Mouse (Mus musculus) liver (tissue): Measurements from ENCODE around the gene Cd244a.

ENCODE experiments used
- DNase-seq: peaks from one replicate; pipeline ENCODE4 v3.0.0-alpha.2; 2020; ENCODE audit warnings: mixed read lengths

Gene Cd244a

GRCm38 (mm10) chr1:171584584-171584983 lies 25.6 kb downstream of the Cd244a start:
- DNase-seq: no peak

- DNase-seq: no peak
Observed at GRCm38 (mm10) chr1:171604686-171605085, 45.7 kb downstream of the Cd244a start.

GRCm38 (mm10) chr1:171606656-171607055 lies 47.7 kb downstream of the Cd244a start:
- DNase-seq: no peak

- no peak for DNase-seq
Observed at GRCm38 (mm10) chr1:171607176-171607575, 48.2 kb downstream of the Cd244a start, which contains the start of gene Ly9. Gene Ly9 (minus strand): TSS chr1:171607410.

- DNase-seq: peak; percentile 18
Observed at GRCm38 (mm10) chr1:171610026-171610425, 51.0 kb downstream of the Cd244a start.

- no peak for DNase-seq
Observed at GRCm38 (mm10) chr1:171610781-171611180, 51.8 kb downstream of the Cd244a start.

- no peak for DNase-seq
Observed at GRCm38 (mm10) chr1:171613962-171614361, 55.0 kb downstream of the Cd244a start.

GRCm38 (mm10) chr1:171616881-171617515 lies 58.0 kb downstream of the Cd244a start:
- DNase-seq: no peak

- peak; percentile 20 for DNase-seq
Observed at GRCm38 (mm10) chr1:171619001-171619400, 60.0 kb downstream of the Cd244a start.

GRCm38 (mm10) chr1:171619645-171620044 lies 60.7 kb downstream of the Cd244a start:
- no peak for DNase-seq

- no peak for DNase-seq
Observed at GRCm38 (mm10) chr1:171620091-171620490, 61.1 kb downstream of the Cd244a start.

- no peak for DNase-seq
Observed at GRCm38 (mm10) chr1:171627801-171628200, 68.8 kb downstream of the Cd244a start.

GRCm38 (mm10) chr1:171629168-171629567 lies 70.2 kb downstream of the Cd244a start:
- DNase-seq: no peak

GRCm38 (mm10) chr1:171630041-171630440 lies 71.0 kb downstream of the Cd244a start:
- no peak for DNase-seq

GRCm38 (mm10) chr1:171630912-171631311 lies 71.9 kb downstream of the Cd244a start:
- no peak for DNase-seq

GRCm38 (mm10) chr1:171631447-171631846 lies 72.5 kb downstream of the Cd244a start:
- DNase-seq: no peak

- no peak for DNase-seq
Observed at GRCm38 (mm10) chr1:171635696-171636095, 76.7 kb downstream of the Cd244a start.

GRCm38 (mm10) chr1:171637101-171637500 lies 78.1 kb downstream of the Cd244a start:
- no peak for DNase-seq

GRCm38 (mm10) chr1:171638686-171639085 lies 79.7 kb downstream of the Cd244a start:
- no peak for DNase-seq

- no peak for DNase-seq
Observed at GRCm38 (mm10) chr1:171640796-171641195, 81.8 kb downstream of the Cd244a start.

GRCm38 (mm10) chr1:171643612-171644011 lies 84.6 kb downstream of the Cd244a start:
- DNase-seq: peak; percentile 69

- DNase-seq: no peak
Observed at GRCm38 (mm10) chr1:171646429-171646940, 87.5 kb downstream of the Cd244a start.

GRCm38 (mm10) chr1:171647716-171648115 lies 88.7 kb downstream of the Cd244a start:
- no peak for DNase-seq

GRCm38 (mm10) chr1:171648840-171649239 lies 89.8 kb downstream of the Cd244a start:
- DNase-seq: no peak

- no peak for DNase-seq
Observed at GRCm38 (mm10) chr1:171652734-171653133, 93.7 kb downstream of the Cd244a start, which contains the start of gene Slamf7. Gene Slamf7 (minus strand): TSS chr1:171653035.
